Mouse (Mus musculus): Measurements from ENCODE around the gene Ccdc8.
"Not testable (repeated sequence)": the region's sequence is repeated elsewhere in the genome, so short reads cannot be mapped to it uniquely, and the experiment has no call there.

Gene Ccdc8

DNA sequence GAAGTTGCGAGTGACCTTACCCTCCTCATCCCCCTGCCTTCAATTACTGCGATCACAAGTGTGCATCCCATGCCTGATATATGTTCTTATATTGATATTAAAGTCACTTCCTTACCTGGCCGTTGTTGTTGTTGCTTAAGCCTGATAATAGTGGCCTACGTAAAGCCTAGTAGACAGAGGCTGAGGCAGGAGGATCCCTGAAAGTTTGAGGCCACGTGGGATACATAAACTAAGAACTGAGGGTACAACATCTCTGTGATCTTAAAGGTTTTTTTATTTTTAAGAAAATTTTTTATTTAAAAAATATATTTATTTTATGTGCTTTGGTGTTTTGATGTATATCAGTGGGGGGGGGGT, at the start of gene Ccdc8:
Gene Ccdc8, plus strand, starts transcription at position 258 of the 357 bp plus-strand sequence.
- no peak for DNase-seq

DNA sequence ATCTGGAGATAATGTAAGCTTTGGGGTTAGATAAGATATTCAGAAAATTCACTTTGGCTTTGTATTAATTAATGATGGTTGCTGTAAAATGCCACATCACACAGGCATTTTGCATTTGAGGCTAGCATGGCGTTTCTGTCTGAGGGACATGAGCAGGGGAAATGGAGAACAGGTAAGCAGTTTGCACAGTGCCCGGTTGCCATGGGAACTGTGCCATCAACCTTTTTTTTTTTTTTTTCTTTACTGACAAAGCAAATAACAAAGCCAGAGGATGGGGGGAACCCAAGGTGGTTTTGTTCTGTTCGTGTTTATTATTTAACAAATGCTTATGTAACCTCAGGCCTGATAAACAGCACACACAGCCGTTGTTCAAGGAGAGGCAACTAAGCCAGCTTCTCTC, 49.6 kb upstream of the Ccdc8 start:
- no peak for DNase-seq

DNA sequence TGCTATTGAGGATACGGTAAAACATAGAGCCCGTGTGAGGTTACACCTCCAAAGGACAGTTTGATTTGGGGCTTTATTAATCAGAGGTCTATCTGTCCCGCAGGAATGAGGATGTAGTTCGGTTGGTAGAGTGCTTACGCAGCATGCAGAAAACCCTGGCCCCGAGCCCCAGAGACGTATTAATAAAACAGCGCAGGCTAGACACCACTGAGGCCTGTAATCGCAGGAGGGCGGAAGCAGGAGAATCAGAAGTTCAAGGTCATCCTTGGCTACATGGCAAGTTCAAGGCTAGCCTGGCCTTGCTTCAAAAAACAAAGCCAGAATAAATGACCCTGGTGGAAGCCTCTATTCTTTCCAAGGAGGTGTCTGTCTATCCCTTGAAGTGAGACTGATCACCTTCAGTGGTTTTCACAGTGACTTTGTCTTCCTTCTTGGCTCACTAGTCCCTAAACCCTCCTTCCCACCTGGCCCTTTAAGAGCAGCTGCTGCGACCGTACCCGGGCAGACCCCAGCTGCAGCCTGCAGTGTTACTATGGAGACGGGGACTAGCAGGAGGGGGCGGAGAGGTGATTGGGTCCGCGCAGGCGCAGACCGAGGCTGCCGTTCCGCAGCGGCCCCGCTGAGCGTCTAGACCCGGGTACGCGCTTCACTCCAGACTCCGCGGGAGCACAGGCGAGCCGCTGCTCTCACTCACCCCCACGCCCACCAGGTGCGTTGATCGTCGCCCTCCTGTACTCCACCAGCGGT, 48.3 kb upstream of the Ccdc8 start, which contains the start of gene Pnmal2:
Gene Pnmal2, plus strand, starts transcription at position 622 of the 747 bp plus-strand sequence.
- DNase-seq, result peak; percentile 92 to 94

DNA sequence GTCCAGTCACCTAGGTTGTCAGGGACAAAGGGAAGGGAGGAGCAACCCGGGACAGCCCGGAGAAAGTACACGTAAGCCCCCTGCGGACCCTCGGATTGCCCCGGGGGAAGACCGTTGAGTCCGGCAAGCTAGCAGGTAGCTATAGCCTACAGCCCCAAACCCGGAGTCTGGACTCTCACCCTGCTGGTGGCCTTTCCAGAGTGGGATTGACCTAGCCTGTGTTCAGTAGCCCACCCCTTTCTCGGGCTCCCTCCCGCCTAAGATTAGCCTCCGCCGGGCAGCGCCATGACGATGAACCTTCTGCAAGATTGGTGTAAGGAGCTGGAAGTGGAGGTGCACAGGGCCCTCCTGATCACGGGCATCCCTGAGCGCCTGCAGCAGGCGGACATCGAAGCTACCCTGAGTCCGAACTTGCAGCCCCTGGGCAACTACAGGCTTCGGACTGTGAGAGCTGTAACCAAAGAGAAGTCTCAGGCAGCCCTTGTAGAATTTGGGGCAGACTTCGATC, 47.6 kb upstream of the Ccdc8 start:
- DNase-seq, result peak in 1 of 2 experiments; percentile 46

DNA sequence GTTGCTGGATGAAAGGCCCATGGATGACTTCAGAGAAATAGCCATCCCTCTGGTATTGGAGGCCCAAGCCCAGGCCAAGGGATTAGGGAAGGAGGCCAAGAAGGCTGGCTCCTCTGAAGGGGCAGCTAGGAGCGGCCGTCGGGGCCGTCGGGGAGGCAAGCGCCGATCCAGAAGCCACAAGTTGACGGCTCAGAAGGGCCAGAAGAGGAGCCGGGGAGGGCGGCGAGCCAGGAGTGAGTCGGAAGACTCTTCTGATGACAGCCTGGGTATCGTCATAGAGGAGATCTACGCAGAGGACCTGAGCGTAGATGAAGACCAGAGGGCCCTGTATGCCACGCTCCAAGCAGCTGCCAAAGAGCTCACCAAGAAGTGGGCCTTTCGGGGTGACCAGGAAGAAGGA, 47.1 kb upstream of the Ccdc8 start:
- DNase-seq, result peak; percentile 59 to 67

DNA sequence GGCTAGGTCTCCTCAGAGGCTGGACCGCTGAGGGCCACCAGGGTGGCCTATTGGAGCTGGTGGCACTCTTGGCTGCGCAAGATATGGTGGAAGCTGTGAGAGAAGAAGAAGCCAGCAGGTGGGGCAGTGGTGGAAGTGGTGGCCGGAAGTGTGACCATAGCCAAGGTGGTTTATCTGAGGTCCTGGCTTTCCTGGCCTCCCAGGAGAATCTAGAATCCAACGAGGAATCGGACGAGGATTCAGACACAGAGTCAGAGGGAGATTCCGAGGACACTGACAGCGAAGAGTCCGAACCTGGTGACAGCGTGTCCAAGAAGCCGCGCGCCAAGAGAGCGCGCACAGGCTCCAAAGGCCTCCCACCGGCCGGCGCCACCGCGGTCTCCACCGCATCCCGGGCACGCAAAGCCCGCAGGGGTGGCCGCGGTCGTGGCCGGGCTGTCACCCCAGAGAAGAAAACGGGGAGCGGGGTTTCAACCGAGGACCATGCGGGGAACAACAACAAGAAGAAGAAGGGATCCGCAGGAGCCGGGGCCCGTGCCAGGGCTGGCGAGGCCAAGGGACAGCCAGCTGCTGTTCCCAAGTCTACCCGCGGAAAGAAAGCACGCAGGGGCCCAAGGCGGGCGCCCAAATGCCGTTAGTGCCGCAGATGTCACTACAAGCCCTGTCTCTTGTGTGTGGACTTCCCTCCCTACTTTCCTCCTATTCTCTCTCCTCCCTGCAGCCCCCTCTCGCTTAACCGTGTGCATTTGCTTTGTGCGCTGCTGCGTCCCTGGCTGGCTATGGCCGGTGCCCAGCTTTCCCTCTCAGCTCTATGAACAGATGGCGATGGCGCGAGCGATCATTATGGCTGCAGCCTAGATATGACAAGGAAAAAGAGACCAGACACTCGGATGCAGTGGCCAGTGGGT, 45.8 kb upstream of the Ccdc8 start:
- DNase-seq, result peak; percentile 75 to 82

DNA sequence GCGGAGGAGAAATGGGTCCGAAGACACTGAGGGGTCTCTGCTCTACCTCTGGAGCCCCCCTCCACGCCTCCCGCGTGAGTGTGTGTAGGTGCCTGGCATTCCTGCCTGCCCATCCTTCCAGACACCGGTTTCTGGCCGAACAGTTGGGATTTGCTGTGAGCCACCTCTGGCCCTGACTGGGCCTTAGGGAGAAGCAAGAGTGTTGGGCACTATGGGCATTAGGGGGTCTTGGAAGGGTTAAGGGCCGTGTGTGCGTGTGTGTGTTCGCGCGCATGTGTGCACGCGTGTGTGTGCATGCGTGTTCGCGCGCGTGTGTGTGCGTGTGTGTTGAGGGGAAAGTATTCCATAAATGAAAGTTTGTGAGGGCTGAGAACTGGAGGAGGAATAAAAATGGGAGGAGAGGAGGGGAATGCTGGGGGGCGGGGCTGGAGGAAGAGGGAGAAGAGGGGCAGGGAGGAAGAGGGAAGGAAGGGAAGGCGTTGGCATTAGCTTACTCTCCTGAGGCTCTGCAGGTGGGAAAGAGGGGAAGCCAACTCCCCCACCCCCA, 45.1 kb upstream of the Ccdc8 start:
- DNase-seq, result peak; percentile 59 to 60

DNA sequence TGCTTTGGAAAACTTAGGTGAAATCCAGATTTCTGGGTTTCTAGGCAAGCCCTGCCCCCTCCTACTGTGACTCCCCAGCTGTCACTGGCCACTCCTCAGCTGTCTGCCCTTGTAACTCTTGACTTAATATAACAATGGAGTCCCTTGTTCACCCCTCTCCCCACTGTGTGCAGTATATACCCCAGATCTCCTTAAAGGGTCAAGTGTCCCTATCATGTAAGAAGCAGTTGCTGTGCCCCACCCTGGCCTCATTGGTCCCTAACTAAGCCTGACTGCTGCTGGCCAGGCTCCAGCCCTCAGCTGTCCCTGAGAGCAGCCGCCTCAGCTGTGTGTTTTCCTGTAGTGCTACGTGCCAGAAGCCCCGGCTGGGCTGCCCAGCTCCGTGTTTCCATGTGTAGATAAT, 44.5 kb upstream of the Ccdc8 start:
- peak; percentile 51 to 60 for DNase-seq

DNA sequence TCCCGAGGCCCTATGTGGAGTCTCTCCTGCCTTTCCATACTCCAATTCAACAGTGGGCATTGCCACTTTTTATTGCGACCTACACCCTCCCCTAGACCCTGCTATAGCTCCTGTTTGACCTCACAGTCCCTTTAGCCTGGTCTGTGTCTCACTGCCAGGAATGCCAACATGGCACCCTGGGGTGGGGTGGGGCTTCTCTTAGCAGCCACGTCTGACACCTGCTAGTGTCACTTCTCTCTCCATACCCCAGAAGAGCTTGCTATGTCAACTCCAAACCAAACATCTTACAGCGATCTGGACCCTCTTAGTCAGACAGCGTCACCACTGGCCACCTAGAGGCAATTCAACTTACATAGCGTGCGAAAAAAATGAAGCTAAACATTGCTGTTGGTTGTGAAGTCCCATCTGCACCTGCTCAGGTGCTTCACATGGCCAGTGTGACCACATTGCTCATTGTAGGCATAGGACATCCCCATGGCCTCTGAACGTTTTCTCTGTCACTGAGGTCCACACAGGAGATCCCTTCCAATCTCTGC, 43.5 kb upstream of the Ccdc8 start:
- peak; percentile 32 to 45 for DNase-seq

DNA sequence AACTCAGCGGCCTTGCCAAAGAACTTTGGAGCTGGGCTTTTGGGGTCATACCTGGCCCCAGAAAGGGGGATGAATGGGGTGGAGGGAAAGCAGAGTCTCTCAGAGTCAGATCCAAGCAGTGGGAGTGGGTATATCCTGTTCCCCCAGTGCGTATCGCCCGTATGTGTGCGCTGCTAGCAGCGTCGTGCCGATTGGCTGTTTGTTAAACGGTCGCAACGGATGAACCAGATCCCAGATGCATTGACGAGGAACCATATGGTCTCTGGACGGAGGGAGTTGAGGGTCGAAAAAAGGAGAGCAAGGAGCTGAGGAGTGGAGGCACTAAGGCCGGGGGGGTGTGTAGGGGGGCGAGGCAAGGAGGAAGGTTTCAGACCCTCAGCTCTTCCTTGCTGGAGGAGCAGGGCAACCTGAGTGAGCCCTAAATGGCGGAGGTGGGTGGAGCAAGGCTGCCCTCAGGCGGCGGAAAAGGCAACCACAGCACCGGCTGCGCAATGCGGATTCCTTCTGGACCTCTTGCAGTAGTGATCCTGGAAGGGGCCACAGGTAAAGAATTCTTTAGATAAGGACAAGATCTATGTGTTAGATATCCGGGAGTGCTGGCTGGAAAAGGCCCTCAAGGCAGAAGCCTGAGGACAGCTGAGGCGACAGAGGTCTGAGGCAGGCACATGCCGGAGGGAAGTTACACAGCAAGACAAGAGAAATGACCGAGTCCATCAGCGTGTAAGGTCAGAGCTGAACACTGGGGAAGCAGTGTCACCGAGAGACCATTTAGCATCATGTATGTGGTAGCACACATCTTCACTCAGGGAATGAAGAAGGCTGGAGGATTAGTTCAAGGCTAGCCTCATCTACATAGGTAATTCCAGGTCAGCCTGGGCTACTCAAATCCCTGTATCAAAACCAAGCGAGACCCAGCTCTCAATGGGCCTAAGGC, 42.3 kb upstream of the Ccdc8 start:
- DNase-seq, result peak; percentile 86 to 90

DNA sequence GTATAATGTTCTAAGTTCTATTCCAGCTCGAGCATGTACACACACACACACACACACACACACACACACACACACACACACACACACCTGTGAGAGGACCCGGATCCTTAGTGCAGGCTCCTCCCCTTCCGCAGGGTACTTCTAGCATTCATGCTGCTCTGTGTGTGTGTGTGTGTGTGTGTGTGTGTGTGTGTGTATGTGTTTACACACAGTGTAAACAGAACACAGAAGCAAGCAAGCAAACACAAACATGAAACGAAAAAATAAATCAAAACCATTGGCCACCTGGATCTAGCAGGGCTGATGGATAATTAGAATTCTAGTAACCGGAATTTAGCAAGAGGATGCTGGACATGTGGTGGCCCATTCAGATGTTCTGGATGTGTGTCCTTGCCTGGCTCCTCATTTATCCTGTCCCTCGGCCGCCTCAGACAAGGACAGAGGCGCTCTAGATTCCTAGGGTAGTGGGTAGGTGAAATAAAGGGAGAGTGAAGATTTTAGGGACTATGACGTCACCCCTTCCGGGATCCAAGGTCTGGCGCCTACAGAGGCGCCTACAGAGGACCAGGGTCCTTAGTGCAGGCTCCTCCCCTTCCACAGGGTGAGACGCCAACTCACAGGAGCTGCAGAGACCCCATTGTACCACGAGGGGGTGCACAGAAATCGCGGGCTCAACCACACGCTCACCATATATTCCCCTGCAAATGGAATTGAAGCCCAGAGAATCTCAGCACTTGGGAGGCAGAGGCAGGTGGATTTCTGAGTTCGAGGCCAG, 41.5 kb upstream of the Ccdc8 start:
- peak; percentile 81 to 82 for DNase-seq

DNA sequence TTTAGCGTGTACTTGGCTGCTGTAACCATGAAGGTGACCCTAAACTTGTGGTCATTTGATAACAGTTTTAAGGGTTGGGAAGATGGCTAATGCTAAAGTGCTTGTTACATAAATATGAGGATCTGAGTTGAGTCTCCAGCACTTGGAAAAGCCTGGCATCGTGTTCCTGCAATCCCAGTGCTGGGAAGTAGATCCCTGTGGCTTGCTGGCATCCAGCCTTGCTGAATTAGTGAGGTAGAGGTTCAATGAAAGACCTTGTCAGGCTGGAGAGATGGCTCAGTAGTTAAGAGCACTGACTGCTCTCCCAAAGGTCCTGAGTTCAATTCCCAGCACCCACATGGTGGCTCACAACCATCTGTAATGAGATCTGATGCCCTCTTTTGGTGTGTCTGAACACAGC, 38.7 kb upstream of the Ccdc8 start:
- DNase-seq, result not testable (repeated sequence)

DNA sequence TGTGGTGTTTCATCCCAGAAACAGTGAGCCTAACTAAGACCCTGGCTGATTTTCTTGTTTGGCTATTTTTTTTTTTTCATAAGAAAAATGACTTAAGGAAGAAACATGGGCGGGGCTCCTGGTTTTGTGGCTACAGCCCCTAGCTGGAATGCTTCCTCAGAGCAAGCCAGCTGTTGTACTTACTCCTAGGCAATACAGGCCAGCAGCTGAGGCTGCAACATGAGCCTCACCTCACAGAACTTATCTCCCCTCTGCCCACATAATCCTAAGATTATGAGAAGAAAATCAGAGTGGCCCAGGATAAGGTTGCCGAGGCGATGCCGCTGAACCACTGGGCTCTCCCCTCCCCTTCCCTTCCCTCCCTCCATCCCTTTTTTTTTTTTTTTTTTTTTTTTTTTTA, 36.8 kb upstream of the Ccdc8 start:
- no peak for DNase-seq

DNA sequence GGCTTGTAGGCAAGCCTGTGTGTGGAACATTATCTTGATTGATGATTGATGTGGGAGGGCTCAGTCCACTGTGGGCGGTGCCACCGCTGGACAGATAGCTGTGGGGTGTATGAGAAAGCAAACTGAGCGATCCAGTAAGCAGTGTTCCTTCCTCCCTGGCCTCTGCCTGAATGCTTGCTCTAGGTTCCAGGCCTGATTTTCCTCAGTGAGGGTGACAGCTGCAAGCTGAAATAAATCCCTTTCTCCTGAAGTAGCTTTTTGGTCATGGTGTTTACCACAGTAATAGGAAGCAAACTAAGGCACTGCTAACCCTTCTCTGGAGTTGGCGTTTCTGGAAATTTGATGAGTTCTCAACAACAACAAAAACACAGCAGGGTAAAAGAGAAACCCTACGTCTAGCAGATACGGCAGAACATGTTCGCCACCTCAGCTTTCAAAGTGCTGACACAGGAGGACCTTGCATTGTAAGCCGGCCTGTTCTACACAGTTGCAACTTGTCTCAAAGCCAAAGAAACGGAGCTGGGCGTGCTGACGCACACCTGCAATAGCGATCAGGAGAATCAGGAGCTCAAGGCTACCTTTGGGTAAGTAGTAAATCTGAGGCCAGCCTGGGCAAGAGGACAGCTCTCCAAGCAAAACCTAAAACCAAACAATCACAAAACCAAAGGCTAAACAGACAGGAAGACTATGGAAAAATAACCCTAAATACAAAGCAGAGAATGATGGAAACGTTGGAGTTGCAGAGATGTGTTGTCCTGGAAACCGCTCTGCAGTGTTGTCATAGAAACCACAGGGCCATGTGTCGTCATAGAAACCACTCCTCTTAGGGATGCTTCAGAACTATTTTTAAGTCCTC, 35.9 kb upstream of the Ccdc8 start:
- no peak for DNase-seq

DNA sequence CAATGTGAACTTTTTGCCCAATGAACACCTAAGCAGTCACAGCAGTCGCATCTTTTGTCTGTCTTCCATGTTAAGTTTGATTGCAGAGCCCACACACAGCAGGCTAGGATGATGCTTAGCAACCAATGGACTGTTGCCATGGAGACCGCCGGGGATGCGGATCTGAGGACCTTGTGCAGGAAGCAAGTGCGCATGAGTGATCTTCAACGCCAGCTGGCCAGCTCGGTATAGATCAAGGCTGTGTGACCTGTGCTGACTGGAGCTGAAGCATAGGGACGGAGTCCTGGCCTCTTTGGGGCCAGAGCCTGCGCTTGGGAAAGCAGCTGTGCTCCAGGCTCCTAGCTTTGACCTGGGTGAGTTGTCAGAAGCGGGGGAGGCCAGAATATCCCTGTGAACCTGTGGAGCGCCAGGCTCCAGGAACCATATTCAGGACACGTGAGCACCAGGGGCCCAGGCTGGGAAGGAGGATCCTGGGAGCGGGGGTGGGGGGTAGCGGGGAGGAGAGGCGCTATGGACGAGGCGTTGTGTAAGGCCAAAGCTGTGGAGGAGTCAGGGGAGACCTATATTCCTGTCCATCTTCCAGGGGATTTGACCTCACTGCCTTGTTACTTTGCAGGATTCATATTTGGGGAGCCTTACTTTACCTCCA, 32.8 kb upstream of the Ccdc8 start, which contains the start of gene Pnmal1:
Gene Pnmal1, plus strand, starts transcription at position 141 of the 649 bp plus-strand sequence.
- peak; percentile 86 to 93 for DNase-seq

DNA sequence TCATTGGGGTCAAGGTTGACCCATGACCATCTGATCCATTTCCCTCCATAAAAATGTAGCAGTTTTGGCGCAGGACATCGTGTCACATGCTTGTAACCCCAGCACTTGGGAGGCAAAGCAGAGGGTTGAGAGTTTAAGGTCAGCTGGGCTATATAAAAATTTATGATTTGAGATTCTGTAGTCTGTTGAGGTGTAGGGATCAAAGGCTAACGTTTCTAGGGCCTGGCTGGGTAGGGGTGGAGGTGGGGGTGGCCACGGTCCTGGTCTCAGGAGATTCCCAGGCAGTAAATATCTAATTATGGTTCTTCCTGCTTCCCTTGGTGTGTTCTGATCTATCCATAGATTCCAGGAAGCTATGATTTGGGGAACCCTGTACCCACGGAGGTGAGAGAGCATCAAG, 30.8 kb upstream of the Ccdc8 start:
- DNase-seq, result no peak

DNA sequence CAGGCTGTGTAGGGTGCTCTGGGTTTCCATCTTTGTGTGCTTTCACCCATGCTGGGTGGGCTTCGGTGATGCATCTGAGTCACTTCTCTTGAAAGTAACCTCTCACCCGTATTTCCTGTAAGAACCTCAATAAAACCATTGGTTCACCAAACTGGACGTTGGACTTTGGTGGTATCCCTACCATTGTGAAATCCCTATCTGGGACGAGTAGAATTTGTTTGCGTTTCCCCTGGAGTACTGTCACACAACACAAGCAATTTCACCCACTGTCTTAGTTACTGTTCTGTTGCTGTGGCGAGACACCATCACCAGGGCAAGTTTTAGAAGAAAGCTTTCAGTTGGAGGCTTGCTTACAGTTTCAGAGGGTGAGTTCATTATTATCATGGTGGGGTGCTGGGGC, 24.1 kb upstream of the Ccdc8 start:
- no peak for DNase-seq

DNA sequence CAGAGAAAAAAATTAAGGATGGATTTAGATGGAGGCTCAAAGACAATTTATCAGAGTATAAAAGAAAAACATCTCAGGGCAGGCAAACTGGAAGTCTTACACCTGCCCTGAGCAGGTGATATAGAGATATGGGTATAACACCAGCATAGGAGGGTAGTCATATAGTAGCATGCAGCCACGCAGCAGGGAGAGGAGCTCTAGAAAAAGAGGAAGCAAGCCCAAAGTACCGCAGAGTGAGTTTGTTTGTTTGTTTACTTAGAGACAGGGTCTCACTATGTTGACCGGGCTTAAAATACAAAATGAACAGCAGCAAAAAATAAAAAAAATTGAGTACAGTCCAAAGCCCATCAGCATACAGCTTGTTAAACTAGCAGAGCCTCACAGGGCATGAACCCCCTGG, 21.3 kb upstream of the Ccdc8 start:
- DNase-seq, result no peak

DNA sequence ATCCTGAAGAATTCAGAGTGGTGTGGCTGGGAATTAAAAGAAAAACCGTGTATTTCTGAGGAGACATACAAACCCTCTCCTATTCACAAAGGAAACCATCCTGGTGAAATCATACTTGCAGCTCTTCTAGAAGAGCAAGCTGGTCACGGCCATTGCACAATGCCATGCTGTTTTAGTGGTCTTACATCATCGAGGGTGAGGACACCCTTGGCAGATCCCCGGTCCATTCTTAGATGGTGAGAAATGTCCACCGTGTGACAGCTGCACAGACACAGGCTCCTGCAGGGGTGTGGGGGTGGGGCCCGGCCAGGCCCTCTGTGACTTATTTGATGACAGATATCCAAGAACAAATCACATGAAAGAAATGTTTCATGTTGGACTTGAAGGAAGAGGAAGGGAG, 18.5 kb upstream of the Ccdc8 start:
- DNase-seq, result no peak

DNA sequence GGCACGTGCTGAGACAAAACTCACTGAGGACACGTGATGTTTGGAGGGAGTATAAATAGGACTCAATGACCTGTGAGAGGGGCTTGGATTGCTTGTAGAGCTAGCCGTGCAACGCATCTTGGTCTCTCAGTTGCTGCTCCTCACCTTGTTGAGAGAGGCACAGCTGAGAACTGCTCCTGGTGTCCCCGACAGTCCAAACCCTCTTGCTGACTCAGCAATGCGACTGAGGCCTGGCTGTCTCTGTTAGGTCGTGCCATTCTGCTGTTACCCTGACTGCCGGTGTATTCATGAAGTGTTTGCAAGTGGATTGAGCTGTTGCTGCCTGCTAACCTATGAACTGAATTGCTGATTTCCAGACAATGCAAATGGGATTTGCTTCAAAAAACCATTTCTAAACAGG, 16.2 kb upstream of the Ccdc8 start:
- no peak for DNase-seq
